Comparison of ENCODE assay signal across 8 mouse cellular contexts in the genomic region with DNA sequence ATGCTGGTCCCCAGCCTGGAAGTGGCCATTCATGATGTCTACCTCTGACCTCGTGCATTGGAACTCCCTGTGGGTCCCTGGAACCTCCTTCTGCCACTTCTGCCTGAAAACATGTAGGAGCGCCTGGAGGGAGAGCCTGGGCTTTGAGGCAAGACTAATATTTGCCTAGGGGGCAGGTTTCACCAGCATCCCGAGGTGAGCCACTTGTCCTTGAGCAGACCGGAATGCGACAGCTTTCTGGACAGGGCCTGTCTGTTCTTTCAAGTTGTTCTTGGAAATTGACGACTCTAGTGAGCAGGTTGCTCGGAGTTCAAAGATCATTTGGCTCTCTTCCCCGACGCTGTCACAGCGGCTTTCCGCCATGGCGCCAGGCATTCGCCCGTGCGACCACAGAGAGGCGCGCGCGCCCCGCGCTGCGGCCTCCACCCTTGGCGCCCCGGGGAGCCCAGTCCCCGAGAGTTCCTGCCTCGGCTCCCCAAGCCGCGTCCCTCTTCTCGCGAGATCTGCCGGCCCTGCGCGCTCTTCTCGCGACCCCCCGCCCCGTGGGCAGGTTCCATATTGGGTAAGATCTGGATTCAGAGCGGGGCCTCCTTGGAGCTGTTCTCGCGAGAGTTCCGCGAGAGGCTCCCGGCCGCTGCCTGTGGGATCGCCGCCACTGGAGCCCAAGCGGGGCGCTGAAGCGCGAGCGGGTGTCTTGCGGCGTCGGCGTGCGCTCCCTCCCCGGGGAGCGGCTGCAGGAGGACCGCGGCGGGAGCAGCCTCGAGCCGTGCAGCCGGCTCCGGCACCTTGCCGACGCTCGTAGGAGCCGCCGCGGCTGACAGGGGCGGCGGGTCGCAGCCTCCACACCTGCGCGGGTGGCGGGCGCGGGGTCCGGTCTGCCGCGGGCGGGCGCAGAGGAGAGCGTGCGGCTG. TPM values are rescaled to one million over a fixed set of nuclear protein-coding genes. Genes with fewer than 3 reads are reported as not detected.
DNase-seq lines count a peak whose midpoint lies in the region; ATAC-seq and TF ChIP-seq lines count a peak whose summit lies in the region.

A gene (plus strand): TSS at position 554 of the 911 bp plus-strand sequence.

- no peaks in the 10 kb centered on the region for H3K9me3 ChIP-seq in erythroblast, embryonic 14.5 days (ENCODE audit: control insufficient read depth, low read length)
- no peaks in the 10 kb centered on the region for H3K9me3 ChIP-seq in heart, embryonic 12.5 days (replicated peaks)
- H3K9me3 ChIP-seq in kidney, postnatal 0 days (replicated peaks; ENCODE audit: low read length) = no peaks in the 10 kb centered on the region
- H3K9me3 ChIP-seq in liver, embryonic 11.5 days (ENCODE audit: control insufficient read depth, low read length) = no peaks in the 10 kb centered on the region
- no peaks in the 10 kb centered on the region for H3K9me3 ChIP-seq in stomach, embryonic 14.5 days (ENCODE audit: control insufficient read depth, low read depth, low read length)

- peaks cover 41% of the 10 kb centered on the region for H3K79me3 ChIP-seq in C2C12 (ENCODE audit: low read depth)

- H3ac ChIP-seq in C2C12 (ENCODE audit: control insufficient read depth, insufficient read length, low read depth) = peak within 1 kb of the TSS; percentile 99

- peak; percentile 96 for ATAC-seq in heart, embryonic 12.5 days (ENCODE audit: insufficient number of reproducible peaks, low FRiP score)
- ATAC-seq in kidney, postnatal 0 days (replicated peaks; ENCODE audit: low FRiP score, low read depth) = peak; percentile 96
- ATAC-seq in liver, embryonic 11.5 days (replicated peaks; ENCODE audit: low FRiP score) = peak; percentile 91
- peak; percentile 95 for ATAC-seq in stomach, embryonic 14.5 days (ENCODE audit: insufficient number of reproducible peaks, insufficient read depth, low FRiP score, low read depth)

- TF ChIP-seq POLR2A in brain, embryonic 14.5 days (IDR thresholded peaks at IDR 0.05; ENCODE audit: borderline replicate concordance, extremely low read depth, insufficient read depth, insufficient read length, poor library complexity, severe bottlenecking) = peak; percentile 98

- peak within 1 kb of the TSS; percentile 93 for H3K4me2 ChIP-seq in heart, embryonic 12.5 days
- peak within 1 kb of the TSS; percentile 78 for H3K4me2 ChIP-seq in kidney, postnatal 0 days (ENCODE audit: low read length)
- peak within 1 kb of the TSS; percentile 96 for H3K4me2 ChIP-seq in liver, embryonic 11.5 days
- peak within 1 kb of the TSS; percentile 79 for H3K4me2 ChIP-seq in stomach, embryonic 14.5 days (replicated peaks; ENCODE audit: low read depth, low read length)

- peaks cover 49% of the 10 kb centered on the region for H3K79me2 ChIP-seq in C2C12 (ENCODE audit: control insufficient read depth, insufficient read depth)

- WGBS in heart, embryonic 12.5 days = under 1% methylated on average over 86 of the region's 86 CpGs
- WGBS in kidney, postnatal 0 days = under 1% methylated on average over 85 of the region's 86 CpGs
- WGBS in liver, embryonic 11.5 days = under 1% methylated on average over 85 of the region's 86 CpGs
- under 1% methylated on average over 78 of the region's 86 CpGs for WGBS in stomach, embryonic 14.5 days

- peak; percentile 97 for TF ChIP-seq CTCF in C2C12 (IDR thresholded peaks at IDR 0.05; ENCODE audit: control insufficient read depth, insufficient read depth, insufficient read length)
- TF ChIP-seq CTCF in brain, embryonic 14.5 days (IDR thresholded peaks at IDR 0.05; ENCODE audit: borderline replicate concordance, extremely low read depth, insufficient read depth, insufficient read length) = peak; percentile 65
- TF ChIP-seq CTCF in kidney, postnatal 0 days (IDR thresholded peaks at IDR 0.05; ENCODE audit: low read depth) = peak; percentile 81

- H3K27me3 ChIP-seq in C2C12 (ENCODE audit: control insufficient read depth, insufficient read depth, insufficient read length) = no peaks in the 10 kb centered on the region
- peaks cover 9% of the 10 kb centered on the region for H3K27me3 ChIP-seq in erythroblast, embryonic 14.5 days (ENCODE audit: control insufficient read depth)
- H3K27me3 ChIP-seq in heart, embryonic 12.5 days (replicated peaks) = 0 out of 2 replicates have a peak, but pooled peaks cover 7% of the 10 kb centered on the region
- H3K27me3 ChIP-seq in kidney, postnatal 0 days (ENCODE audit: insufficient read depth, low read length) = no peaks in the 10 kb centered on the region
- H3K27me3 ChIP-seq in liver, embryonic 11.5 days (replicated peaks; ENCODE audit: control insufficient read depth, insufficient read depth, low read length) = no peaks in the 10 kb centered on the region
- 0 out of 2 replicates have a peak, but pooled peaks cover 2% of the 10 kb centered on the region for H3K27me3 ChIP-seq in stomach, embryonic 14.5 days (ENCODE audit: control insufficient read depth, insufficient read depth, low read length)

- peak within 1 kb of the TSS; percentile 95 for H3K27ac ChIP-seq in heart, embryonic 12.5 days (ENCODE audit: poor library complexity, severe bottlenecking)
- peak within 1 kb of the TSS; percentile 98 for H3K27ac ChIP-seq in kidney, postnatal 0 days
- peak within 1 kb of the TSS; percentile 95 for H3K27ac ChIP-seq in liver, embryonic 11.5 days (ENCODE audit: low read depth, low read length)
- peak within 1 kb of the TSS; percentile 96 for H3K27ac ChIP-seq in stomach, embryonic 14.5 days (ENCODE audit: low read length)

- H3K9ac ChIP-seq in heart, embryonic 12.5 days = peak within 1 kb of the TSS; percentile 96
- peak within 1 kb of the TSS; percentile 91 for H3K9ac ChIP-seq in kidney, postnatal 0 days (ENCODE audit: low read depth, low read length)
- peak within 1 kb of the TSS; percentile 85 for H3K9ac ChIP-seq in liver, embryonic 11.5 days (ENCODE audit: low read depth, low read length)
- peak within 1 kb of the TSS; percentile 86 for H3K9ac ChIP-seq in stomach, embryonic 14.5 days (replicated peaks; ENCODE audit: low read depth, low read length)

- peaks cover 25% of the 10 kb centered on the region for H3K36me3 ChIP-seq in C2C12 (ENCODE audit: control insufficient read depth, insufficient read depth)
- H3K36me3 ChIP-seq in erythroblast, embryonic 14.5 days (ENCODE audit: control insufficient read depth) = peaks cover 21% of the 10 kb centered on the region
- H3K36me3 ChIP-seq in heart, embryonic 12.5 days = peaks cover 3% of the 10 kb centered on the region; the same call in 1 of the 2 replicates
- H3K36me3 ChIP-seq in kidney, postnatal 0 days (ENCODE audit: insufficient read depth, low read length) = no peaks in the 10 kb centered on the region
- H3K36me3 ChIP-seq in liver, embryonic 11.5 days (ENCODE audit: control insufficient read depth, insufficient read depth, low read length) = no peaks in the 10 kb centered on the region
- no peaks in the 10 kb centered on the region; the same call in 1 of the 2 replicates for H3K36me3 ChIP-seq in stomach, embryonic 14.5 days (ENCODE audit: control insufficient read depth, insufficient read depth, low read length)

- peak within 1 kb of the TSS; percentile 86 for H3K4me3 ChIP-seq in C2C12 (ENCODE audit: insufficient read depth, poor library complexity, severe bottlenecking)
- H3K4me3 ChIP-seq in erythroblast, embryonic 14.5 days (replicated peaks) = peak within 1 kb of the TSS; percentile 91
- H3K4me3 ChIP-seq in heart, embryonic 12.5 days = peak within 1 kb of the TSS; percentile 93
- H3K4me3 ChIP-seq in kidney, postnatal 0 days (replicated peaks; ENCODE audit: low read depth, low read length) = peak within 1 kb of the TSS; percentile 96
- H3K4me3 ChIP-seq in liver, embryonic 11.5 days (ENCODE audit: low read depth, low read length) = peak within 1 kb of the TSS; percentile 97
- H3K4me3 ChIP-seq in stomach, embryonic 14.5 days (ENCODE audit: low read depth, low read length) = peak within 1 kb of the TSS; percentile 99

- H3K4me1 ChIP-seq in erythroblast, embryonic 14.5 days (ENCODE audit: control insufficient read depth) = peaks cover 48% of the 10 kb centered on the region
- peaks cover 40% of the 10 kb centered on the region for H3K4me1 ChIP-seq in heart, embryonic 12.5 days (replicated peaks)
- H3K4me1 ChIP-seq in kidney, postnatal 0 days (replicated peaks; ENCODE audit: insufficient read depth, low read length) = peaks cover 19% of the 10 kb centered on the region
- peaks cover 42% of the 10 kb centered on the region for H3K4me1 ChIP-seq in liver, embryonic 11.5 days (replicated peaks; ENCODE audit: control insufficient read depth, insufficient read depth, low read length)
- H3K4me1 ChIP-seq in stomach, embryonic 14.5 days (ENCODE audit: control insufficient read depth, insufficient read depth, low read length) = peaks cover 24% of the 10 kb centered on the region

- DNase-seq in brain, embryonic 14.5 days (ENCODE audit: low read depth) = peak; percentile 99
- peak; percentile 99 for DNase-seq in kidney, postnatal 0 days (ENCODE audit: low spot score)
- DNase-seq in liver, embryonic 11.5 days (ENCODE audit: low spot score) = peak; percentile 100
- DNase-seq in naive thymus-derived CD4-positive, alpha-beta T cell, adult 2 months (ENCODE audit: low read depth) = peak; percentile 100

TF ChIP-seq in C2C12, 6 proteins besides CTCF, POLR2A, EP300 and RAD21:
- TF ChIP-seq MYOG (IDR thresholded peaks at IDR 0.05; ENCODE audit: control insufficient read depth, extremely low read depth, insufficient read length) (no peak), USF1 (IDR thresholded peaks at IDR 0.05; ENCODE audit: low read depth) (no peak), CEBPB (IDR thresholded peaks at IDR 0.05; ENCODE audit: low read depth) (peak; percentile 54), MAX (IDR thresholded peaks at IDR 0.05) (no peak), MYOD1 (IDR thresholded peaks at IDR 0.05; ENCODE audit: control insufficient read depth, insufficient read length, low read depth) (no peak)

RNA-seq across cellular contexts. Expression of the gene that starts here (rescaled TPM):
- 36.7 TPM for polyA plus RNA-seq in C2C12 (2012; fragmentation: generic; extraction: Trizol)
- 64.7 and 66.2 TPM in 2 replicates for polyA plus RNA-seq in brain, embryonic 14.5 days (2012; rRNA removed)
- polyA plus RNA-seq in erythroblast, embryonic 14.5 days (2012) = 1.5 and 2.2 TPM in 2 replicates
- polyA plus RNA-seq in heart, embryonic 12.5 days (2016; fragmentation: Nextera tagmentation; extraction: Ambion mirVana) = 37.1 and 38.6 TPM in 2 replicates
- 33.8 and 34.0 TPM in 2 replicates for polyA plus RNA-seq in kidney, postnatal 0 days (2015; fragmentation: Nextera tagmentation; extraction: Ambion mirVana)
- polyA plus RNA-seq in liver, embryonic 11.5 days (2014; fragmentation: Nextera tagmentation; extraction: Ambion mirVana) = 58.5 and 64.6 TPM in 2 replicates
- polyA plus RNA-seq in stomach, embryonic 14.5 days (2014; fragmentation: Nextera tagmentation; extraction: Ambion mirVana) = 51.9 and 53.4 TPM in 2 replicates

Comparison
In these comparisons a context has a peak if more than half of its experiments do, and no peak if none do; other contexts are left out.
1. Peak in every context shown above with its lines: DNase-seq, ATAC-seq, H3K4me3 ChIP-seq and H3K27ac ChIP-seq.
2. RNA of the gene that starts here (polyA plus RNA-seq): 64.7 to 66.2 TPM in brain, embryonic 14.5 days, 58.5 to 64.6 TPM in liver, embryonic 11.5 days, 51.9 to 53.4 TPM in stomach, embryonic 14.5 days, 37.1 to 38.6 TPM in heart, embryonic 12.5 days, 36.7 TPM in C2C12 (single experiment) and 33.8 to 34.0 TPM in kidney, postnatal 0 days; 1.5 to 2.2 TPM in erythroblast, embryonic 14.5 days; every median in the first group is over 10 times any median in the second.